Mouse (Mus musculus) myocyte (in vitro differentiated cells): Measurements from ENCODE around the gene B230219D22Rik.

Source experiments
- CEBPB ChIP-seq: IDR thresholded peaks from 2 replicates; pipeline ENCODE4 v1.6.1; 2011; ENCODE audit warnings: mild to moderate bottlenecking, moderate library complexity; ENCODE audit not compliant: poor library complexity, insufficient read depth, severe bottlenecking
- E2F4 ChIP-seq: IDR thresholded peaks from one replicate; pipeline ENCODE4 v1.6.1; 2011; ENCODE audit warnings: mild to moderate bottlenecking, control low read depth, moderate library complexity; ENCODE audit not compliant: insufficient read depth
- MAX ChIP-seq: IDR thresholded peaks from one replicate; pipeline ENCODE4 v1.6.1; 2011; ENCODE audit warnings: low read depth, mild to moderate bottlenecking, control low read depth
- MYOD1 ChIP-seq, 3 experiments: IDR thresholded peaks; one replicate each; pipeline ENCODE4 v1.6.1; 2011; ENCODE audit warnings: control low read depth in 2 of 3, low read depth in 2 of 3, mild to moderate bottlenecking in 2 of 3, moderate library complexity in 1 of 3; ENCODE audit not compliant: insufficient read length in 2 of 3, control insufficient read depth in 1 of 3
- MYOG ChIP-seq, 3 experiments: IDR thresholded peaks; one replicate each; pipeline ENCODE4 v1.6.1; 2011; ENCODE audit warnings: control low read depth in 2 of 3, low read depth in 2 of 3, mild to moderate bottlenecking in 2 of 3; ENCODE audit not compliant: insufficient read length in 2 of 3, control insufficient read depth in 1 of 3, insufficient read depth in 1 of 3
- POLR2A ChIP-seq: IDR thresholded peaks from one replicate; pipeline ENCODE4 v1.6.1; 2011; ENCODE audit warnings: low read depth, mild to moderate bottlenecking, control low read depth, moderate library complexity; ENCODE audit not compliant: insufficient read length
- POLR2AphosphoS2 ChIP-seq: IDR thresholded peaks from one replicate; pipeline ENCODE4 v1.6.1; 2011; ENCODE audit warnings: low read depth, control low read depth; ENCODE audit not compliant: insufficient read length
- REST ChIP-seq: IDR thresholded peaks from one replicate; pipeline ENCODE4 v1.6.1; 2011; ENCODE audit warnings: mild to moderate bottlenecking, control low read depth, moderate library complexity; ENCODE audit not compliant: insufficient read depth, insufficient read length
- SRF ChIP-seq: IDR thresholded peaks from one replicate; pipeline ENCODE4 v1.6.1; 2011; ENCODE audit warnings: low read depth; ENCODE audit not compliant: control insufficient read depth, insufficient read length
- TCF12 ChIP-seq: IDR thresholded peaks from one replicate; pipeline ENCODE4 v1.6.1; 2011; ENCODE audit warnings: mild to moderate bottlenecking, control low read depth; ENCODE audit not compliant: poor library complexity, insufficient read depth, severe bottlenecking
- TCF3 ChIP-seq: IDR thresholded peaks from one replicate; pipeline ENCODE4 v1.6.1; 2011; ENCODE audit warnings: low read depth, control low read depth; ENCODE audit not compliant: insufficient read length
- USF1 ChIP-seq: IDR thresholded peaks from one replicate; pipeline ENCODE4 v1.6.1; 2011; ENCODE audit warnings: low read depth, mild to moderate bottlenecking, control low read depth, moderate library complexity

DNA sequence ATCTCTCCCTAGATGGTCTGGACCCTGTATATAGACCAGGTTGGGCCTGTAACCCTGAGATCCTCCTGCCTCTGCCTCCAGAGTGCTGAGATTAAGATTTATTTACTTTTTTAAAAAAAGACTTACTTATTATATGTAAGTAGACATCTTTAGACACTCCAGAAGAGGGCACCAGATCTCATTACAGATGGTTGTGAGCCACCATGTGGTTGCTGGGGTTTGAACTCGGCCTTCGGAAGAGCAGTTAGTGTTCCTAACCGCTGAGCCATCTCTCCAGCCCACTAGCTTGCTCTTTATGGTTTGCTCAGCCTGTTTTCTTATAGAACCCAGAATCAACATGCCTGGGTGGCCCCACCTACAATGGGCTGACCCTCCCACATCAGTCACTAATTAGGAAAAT, 19.9 kb downstream of the B230219D22Rik start:
- TF ChIP-seq POLR2A, result no peak
- no peak for TF ChIP-seq TCF12
- no peak for TF ChIP-seq CEBPB
- no peak for TF ChIP-seq E2F4
- TF ChIP-seq USF1, result no peak
- no peak for TF ChIP-seq SRF
- TF ChIP-seq MYOD1 (IDR thresholded peaks at IDR 0.05; ENCODE audit: control insufficient read depth in 1 of 3, insufficient read length in 2 of 3, low read depth in 2 of 3), result no peak
- no peak for TF ChIP-seq MYOG (IDR thresholded peaks at IDR 0.05; ENCODE audit: control insufficient read depth in 1 of 3, insufficient read depth in 1 of 3, insufficient read length in 2 of 3, low read depth in 2 of 3)
- TF ChIP-seq MAX, result no peak
- no peak for TF ChIP-seq POLR2AphosphoS2
- TF ChIP-seq REST, result no peak
- TF ChIP-seq TCF3, result no peak
